Mouse (Mus musculus) cerebellum, adult 8-10 months (tissue): Measurements from ENCODE around the gene Fam71d.
A peak's percentile ranks its signal among the peaks of the same experiment; 100 is the strongest.

ENCODE experiments used
- DNase-seq: peaks from one replicate; pipeline ENCODE4 v3.0.0; 2022

Gene Fam71d

DNA sequence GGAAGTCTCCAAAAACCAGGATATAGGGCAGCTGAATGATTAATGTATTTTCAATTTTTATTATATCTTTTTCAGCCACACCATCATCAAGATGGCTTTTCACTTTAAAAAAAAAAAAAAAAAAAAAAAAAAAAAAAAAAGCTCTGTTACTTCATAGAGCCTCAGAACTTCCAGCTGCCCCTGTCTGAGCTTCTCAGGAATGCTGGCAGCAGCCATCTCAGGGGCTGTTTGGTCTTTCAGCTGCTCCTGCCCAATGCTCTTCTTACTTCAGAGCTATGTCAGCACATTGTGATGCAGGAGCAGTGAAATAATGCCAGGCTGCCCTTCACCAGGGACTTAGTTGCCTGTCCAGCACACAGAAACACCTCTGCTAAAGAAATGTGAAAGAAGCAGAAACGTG lies at the start of gene Fam71d:
Gene Fam71d (plus strand): TSS at position 211 of the 400 bp plus-strand sequence.
- DNase-seq: no peak

DNA sequence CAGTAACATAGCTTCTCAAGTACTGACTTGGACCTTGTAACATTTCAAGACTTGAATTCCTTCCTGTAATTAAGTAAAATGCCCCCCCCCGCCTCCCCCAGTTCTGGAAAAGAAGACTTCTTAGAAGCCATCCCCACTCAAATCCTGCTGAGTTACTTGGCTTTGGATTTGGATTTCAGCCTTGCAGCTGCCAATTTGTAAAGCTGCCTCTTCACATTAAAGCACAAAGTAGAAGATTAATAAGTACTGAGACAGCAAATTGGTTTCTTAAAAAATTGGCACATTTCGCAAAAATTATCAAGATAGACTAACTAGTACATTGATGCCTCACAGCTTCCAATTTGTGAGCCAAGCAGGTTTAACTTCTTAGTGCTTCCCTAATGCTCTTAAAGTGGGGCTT lies 47.6 kb upstream of the Fam71d start:
- DNase-seq: no peak

DNA sequence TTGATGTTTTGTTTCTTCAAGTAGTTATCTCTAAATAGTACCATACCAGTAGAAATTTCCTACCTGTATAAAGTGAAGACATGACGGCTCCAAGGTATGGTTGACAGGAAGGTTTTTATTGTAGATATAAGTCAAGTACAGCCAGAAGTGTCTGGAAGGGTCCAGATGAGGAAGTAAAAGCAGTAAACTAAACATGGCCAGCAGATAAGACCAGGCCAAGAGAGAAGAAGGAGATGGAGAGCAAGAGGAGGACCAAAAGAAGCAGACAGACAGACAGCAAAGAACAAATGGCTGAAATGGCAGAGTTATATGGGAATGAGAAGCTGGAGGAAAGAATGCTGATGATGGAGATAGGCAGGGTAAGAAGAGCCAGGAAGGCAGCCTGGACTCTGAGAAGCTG lies 46.1 kb upstream of the Fam71d start:
- no peak for DNase-seq

DNA sequence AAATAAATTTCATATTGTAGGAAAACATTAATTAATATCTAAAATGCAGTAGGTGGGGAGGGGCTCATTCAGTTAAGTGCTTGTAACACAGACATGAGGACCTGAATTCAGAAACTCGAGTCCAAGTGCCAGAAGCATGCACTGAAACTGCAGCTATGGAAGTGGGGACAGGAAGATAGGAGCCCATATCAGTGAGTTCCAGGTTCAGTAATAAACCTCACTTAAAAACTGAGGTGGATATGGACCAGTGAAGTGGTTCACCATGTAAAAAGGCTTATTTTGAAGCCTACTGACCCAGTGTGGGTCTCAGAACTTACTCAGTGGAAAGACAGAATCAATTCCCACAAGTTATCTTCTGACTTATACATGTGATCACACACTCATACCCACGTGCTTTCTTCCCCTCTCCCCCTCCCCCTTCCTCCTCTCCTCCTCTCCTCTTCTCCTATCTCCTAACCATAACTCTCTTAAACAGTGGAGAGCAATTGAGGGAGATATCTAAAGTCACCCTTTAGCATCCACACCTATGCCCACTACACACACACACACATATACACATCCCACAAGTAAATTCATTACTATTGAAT lies 31.5 kb upstream of the Fam71d start:
- no peak for DNase-seq

DNA sequence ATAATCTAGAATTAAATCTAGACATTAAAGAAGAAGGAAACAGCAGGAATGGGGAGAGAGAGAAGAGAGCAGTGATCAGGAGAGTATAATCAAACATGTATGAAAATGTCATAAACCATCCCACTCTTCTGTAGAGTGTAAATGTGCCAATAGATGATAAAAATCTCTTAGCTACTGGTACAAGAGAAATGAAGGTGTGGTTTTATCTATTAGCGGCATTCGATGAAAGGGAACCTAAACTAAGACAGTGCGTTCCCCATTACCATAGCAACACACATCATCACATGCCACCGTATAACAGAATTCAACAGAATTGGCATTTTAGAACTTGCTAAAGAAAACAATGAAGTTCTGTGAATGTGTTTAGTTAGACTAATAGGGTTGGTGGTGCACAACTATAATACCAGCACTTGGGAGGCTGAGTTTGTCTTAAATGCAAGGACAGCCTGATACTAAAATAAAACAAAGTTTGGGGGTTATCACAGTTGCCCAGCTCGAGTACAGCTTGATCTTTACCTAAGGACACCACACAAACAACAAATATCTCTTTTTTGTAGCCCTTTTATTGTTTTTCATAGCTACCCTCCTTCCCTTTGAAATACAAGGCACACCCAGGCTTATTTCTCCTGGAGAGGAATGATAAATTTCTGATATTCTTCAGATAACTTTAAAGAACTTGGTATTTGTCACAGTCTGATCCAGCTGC lies 13.1 kb upstream of the Fam71d start:
- no peak for DNase-seq

DNA sequence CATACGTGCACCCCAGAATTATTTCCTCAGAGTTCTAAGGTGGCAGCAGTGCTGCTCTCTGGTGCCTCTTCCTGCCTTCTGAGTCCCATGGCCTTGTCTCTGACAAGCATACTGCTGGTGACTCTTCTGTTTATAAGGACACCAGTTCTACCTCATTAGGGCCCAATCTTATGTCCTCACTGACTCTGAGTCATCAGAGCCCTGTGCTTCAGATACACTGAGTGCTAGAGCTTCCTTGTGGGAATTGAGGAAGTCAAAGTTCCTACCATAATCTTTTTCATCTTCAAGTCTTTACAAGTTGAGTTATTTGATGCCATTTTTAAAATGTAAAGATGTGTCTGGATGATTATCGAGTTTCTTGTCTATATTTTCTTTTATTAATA lies 12.5 kb upstream of the Fam71d start:
- DNase-seq: no peak

DNA sequence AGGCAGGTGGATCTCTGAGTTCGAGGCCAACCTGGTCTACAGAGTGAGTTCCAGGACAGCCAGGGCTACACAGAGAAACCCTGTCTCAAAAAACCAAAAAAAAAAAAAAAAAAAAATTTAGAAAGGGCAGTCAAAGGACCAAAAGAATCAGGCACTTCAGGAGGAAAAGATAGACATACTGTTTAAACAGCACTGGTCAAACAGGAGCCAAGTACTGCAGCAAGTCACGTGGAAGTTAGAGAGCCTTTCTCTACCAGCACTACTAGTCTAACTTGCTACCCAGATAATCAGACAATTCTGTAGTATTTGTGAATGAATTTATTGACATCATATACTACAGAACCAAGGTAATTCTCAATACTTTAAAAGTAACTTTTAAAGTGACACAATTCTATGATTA lies 10.3 kb upstream of the Fam71d start:
- DNase-seq: no peak

DNA sequence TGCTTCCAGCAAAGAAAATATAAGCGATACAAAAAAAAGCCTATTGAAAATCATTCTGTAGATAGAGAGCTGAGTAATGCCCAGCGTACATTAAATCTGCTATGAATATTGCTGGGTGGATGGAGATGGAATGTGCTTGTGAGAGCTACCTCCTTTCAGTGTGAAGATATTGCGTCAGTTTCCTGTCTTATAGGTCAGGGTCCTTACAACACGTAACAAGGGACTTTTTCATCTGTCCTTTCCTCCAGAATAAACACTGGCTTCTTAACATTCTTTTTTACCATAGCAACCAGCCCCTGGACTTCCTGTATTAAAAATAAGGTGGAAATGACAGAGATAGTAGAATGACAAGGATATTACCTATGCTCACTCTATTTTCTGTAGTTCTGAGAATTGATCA lies 9.1 kb upstream of the Fam71d start:
- DNase-seq: no peak

DNA sequence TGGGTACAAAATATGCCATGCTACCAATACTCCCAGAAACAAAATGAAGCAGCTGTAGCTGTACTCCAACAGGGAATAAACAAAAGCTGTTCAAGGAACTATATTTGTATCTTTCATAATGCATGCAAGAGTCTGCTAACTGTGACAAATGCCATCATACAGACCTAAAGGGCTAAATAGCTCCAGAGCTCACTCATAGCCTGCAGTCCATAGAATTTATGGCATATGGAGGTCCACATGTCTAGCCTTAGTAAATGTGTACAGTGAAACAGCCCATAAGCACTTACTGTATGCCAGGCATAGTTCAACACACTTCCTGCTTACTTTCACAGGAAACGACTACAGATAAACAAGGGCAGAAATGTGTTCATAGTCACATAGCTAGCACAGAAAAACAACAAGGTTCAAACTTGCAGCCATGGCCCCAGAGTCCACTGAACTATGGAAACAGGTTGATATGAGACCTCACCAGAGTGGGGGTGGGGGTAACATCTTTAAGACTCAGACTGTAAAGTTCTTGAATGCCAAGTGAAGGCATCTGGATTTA lies 5.6 kb upstream of the Fam71d start:
- DNase-seq: no peak

DNA sequence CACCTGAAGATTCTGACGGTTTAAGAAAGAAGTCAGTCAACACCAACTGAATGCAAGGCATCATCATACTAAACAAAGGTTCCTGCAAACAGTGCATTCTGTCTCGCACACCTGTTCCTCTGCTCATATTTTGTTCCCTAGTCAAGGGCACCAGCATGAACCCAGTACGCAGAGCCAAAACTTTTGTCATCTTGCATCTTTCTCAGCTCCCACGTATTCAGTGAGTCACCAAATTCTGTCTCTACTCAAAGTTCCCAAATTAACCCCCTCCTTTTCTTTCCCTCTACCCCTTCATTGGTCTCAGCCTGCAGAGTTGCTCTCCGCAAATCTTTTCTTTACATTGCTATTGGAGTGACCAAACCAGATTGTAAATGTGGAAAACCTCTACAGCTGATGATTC lies 2.5 kb upstream of the Fam71d start:
- DNase-seq: no peak

DNA sequence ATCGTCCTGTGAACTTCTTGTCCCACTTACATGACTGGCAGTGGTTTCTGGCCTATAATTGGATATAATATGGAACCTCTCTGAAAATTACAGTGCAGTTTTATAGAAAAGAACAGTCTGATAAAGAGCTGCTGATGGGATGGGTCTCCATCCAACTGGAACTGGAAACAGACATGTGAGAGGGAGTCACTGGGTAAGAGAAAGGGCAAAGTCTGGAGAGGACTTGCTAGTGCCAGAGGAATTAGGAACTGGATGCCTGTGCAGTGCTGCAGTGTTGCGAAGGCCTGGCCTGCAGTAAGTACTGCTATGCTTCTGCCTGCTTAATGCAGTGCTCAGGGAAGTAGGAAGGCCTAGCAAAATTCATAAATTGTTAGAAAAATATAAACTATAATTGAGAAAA lies 1.9 kb downstream of the Fam71d start:
- DNase-seq: no peak

DNA sequence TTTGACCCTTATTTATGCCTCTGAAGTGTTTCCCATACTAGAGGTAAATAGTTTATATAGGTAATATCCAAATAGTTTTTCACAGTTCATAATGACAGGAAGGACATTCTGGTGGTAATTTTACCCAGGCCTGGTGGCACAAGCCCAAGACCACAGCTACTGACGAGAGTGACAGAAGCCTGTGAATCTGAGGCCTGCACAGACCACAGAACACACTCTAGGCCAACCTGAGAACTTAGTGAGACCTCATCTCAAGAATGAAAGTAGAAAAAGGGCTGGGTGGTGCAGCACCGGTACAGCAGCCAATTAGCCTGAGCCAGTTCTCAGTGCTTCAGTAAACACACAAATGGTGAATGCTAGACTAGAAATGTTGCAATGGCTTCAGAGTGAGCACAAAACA lies 26.4 kb downstream of the Fam71d start:
- DNase-seq: no peak

DNA sequence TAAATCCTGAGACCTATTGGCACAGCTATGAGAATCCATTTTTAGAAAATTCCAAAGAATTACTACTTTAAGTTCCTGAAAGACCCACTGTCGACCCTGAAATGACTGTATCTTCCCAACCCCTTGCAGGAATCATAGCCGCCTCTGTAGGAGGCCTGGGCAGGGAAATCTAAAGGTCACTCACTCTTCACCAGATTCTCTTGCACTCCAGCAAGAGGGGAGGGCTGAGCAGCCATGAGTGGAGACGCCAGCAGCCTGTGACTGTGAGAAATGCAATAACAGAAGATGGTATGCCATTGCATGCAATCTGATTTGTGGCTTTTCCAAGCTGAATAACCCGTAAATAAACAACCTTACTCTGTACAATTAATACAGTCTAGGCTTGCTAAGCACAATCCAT lies 36.4 kb downstream of the Fam71d start:
- no peak for DNase-seq

DNA sequence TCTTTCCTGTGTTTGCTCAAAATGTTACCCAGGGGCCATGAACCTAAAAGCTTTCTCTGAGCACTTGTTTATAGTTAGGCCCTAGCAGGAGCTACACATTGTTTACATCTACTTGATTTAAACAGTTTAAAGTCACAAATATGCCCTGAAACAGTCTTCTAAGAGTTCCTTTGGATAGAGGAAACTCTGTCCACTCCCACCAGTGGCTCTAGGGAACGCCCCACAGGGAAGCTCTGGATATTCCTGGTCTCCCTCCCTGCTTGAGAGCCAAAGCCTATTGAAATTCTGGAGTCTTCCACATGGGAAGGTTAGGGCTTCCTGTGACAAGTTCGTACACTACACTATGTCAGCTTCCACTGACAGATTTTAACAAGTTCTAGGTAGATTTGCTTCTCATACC lies 48.3 kb downstream of the Fam71d start:
- DNase-seq: no peak

DNA sequence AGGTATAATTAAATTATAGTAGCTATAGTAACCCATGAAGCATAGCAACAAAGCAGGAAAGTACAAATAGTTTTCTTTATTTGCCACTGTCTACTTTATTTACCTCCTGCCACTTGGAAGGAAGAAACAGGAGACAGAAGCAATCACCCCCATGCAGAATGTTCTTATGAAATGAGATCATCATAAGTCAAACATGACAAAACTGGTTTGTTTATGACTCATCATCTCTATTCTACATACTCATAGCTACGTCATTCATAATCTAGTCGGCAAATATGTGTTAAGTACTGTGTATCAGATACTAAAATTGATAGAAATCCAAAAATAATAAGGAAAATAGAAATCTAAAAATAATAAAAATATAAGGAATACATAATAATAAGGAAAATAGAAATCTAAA lies 49.0 kb downstream of the Fam71d start:
- DNase-seq: no peak

DNA sequence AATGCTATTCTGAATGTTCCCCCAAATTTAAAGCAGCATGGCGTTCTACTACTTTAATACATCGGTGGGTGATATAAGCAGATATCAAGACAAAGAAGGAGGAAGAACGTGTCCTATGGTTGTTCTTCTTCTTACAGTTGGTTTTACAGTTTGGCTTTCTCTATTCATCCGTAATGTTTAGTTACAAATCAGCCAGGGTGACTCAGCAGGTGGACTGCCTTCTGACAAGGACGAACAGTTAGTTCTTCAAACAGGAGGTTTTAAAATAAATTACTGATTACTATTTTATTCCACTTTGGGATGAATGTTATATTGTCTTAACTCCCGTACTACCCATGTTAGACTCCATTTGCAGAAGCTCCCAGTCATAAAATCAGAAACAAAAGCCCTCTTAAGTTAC lies 54.9 kb downstream of the Fam71d start:
- DNase-seq: no peak

DNA sequence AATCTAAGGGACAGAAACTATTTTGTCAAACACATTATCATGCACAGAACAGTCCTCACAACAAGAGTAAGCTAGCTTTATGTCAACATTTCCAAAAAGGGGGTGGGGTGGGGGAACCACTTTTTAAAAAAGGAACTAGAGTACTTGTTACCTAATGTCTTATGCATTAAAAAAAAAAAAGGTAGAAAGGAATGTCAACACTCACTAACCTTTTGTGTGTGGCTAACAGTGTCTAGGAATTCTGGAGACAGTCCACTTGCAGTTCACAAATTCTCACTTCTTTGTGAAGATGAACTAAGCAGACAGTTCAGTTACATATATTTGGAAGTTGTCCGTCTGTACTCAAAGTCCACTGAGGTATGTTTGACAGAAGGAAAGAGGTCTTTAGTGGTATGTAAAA lies 56.1 kb downstream of the Fam71d start:
- DNase-seq: no peak

DNA sequence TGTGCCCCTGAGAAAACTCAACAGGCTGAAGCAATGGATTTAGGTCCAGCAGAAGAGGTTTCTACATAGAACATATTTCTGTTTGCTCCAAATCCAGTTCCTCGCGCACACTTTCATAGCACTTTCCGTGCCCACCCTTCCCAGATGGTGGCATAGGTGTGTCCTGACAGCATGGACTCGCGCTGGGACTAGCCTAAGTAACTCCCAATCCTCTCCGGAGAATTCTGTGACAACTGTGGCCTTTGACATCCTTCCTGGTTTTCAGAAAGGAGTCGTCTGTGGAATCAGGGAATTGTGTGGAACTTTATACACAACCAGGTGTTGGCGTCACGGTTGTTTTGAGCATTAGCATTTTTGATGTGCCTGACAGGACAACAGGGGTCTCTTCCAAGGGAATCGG lies 56.8 kb downstream of the Fam71d start:
- no peak for DNase-seq

DNA sequence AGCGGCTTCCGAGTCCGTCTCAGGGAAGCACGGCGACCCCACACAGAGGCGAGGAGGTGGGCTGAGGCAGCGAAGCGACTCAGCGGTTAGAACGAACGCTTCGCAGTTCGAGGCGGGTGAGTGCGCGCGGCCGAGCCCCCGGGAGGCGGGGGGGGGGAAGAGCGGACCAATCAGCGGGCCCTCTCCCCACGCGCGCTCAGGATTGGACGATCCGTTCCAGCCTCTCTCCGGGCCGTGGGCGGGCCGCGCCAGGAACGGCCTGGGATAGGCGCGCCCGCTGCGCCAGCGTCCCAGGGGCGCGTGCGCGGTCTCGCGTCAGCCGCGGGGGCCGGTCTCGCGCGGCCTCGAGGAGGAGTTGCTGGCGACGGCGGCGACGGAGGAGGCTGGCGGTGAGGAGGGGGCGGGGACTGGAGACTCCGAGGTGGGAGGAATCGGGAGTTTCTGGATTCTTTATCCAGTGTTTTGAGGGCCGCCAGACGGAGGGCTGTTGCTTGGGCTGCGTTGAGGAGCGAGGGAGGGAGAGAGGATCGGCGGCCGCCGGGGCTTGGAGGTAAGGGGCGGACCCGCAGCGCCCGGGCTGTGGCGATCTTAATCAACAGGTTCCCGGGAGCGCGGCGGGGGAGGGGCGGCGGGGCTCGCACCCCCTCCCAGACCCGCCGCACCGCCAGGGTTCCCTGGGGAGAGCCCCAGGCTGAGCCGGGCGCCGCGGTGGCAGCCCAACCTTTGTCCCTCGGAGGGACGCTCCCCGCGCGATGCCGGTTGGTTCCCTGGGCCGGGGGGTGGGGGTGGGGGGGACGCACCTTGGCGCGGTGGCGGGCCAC lies 57.4 kb downstream of the Fam71d start, which contains the start of gene Mpp5:
Gene Mpp5 (plus strand): TSS at position 351 of the 821 bp plus-strand sequence.
- DNase-seq: peak; percentile 92

DNA sequence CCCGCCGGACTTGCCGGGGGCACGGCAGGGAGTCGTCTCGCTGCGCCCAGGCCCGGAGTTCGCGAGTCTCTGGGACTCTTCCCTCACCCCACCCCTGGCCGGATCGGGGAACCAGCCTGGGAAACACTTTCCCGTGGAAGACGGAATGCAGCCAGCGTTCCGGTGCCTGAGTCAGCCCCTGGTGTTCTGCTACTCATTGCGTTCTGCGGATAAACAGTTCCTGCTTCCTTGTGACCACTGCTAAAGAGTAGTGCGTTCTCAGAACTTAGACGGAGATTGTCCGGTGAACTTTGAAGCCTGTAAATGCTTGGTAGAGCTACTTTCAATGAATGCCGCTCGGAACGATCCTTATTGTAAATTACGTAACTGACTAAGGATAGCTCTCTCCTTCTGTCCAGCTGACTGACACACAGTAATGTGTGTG lies 58.1 kb downstream of the Fam71d start:
- DNase-seq: peak; percentile 56

DNA sequence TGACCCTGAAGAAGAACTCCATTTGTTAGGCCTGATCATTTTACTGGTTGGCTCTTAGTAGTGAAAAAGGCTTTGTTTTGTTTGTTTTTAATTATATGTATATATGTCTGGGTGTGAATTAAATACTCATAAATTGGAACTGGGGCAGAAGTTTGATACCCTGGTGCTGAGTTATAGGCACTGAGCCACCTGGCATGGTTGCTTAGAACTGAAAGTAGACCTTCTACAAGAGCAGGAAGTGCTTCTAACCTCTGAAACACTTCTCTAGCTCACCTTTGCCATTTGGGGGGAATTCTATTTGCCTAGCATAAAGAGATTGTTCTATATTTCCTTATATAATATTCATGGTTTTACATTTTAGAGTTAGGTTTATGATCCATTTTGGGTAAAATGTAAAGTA lies 70.6 kb downstream of the Fam71d start:
- DNase-seq: no peak

DNA sequence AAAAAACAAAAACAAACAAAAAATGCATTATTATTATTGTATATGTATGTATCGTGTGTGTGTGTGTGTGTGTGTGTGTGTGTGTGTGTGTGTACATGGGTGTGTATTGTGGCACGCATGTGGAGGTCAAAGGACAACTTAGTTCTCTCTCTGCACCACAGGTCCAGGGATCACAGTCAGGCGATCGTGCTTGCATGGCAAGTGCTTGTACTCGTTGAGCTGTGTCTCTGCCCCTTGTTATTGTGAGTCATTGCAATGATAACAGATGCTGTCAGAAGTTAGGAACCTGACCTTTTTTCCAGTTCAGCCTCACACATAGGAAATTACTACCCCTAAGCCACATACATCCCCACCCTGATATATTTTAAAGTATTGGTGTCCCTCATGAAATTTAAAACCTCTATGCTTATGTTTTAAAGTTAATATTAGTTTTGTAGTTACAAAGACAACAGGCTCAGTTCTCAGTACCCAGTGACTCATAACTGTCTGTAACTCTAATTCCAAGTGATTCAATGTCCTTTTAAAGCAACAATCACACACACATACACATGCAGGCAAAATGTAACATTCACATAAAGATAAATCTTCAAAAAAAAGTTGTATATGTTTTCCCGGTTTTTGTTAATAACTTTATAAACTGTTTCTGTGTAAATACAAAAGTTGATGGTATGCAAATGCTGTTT lies 77.8 kb downstream of the Fam71d start:
- DNase-seq: no peak

DNA sequence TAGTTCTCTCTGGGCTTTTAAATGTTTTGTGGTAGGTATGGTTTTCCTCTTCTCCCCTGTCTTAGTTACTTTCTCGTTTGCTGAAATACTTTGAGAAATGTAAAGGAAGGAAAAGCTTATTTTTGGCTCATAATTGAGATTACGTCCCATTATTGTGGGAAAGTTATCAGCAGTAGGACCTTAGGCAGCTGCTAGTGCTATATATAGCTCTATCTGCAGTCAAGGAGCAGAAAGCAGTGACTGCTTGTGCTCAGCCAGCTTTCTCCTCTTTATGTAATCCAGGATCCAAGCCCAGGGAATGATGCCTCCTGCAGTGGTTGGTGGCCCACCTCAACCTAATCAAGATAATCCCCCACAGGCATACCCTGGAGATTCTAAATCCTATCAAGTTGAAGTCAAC lies 81.9 kb downstream of the Fam71d start:
- no peak for DNase-seq
